Mouse (Mus musculus) adrenal gland, postnatal 10 days (tissue): ENCODE measurements at regions not wholly inside any gene's neighbourhood (a gene's known extent, or its start where the extent isn't known, plus 50 kb on each side); places are given as distances from the start of the nearest gene placed in this dataset.
"Not testable (repeated sequence)": the region's sequence is repeated elsewhere in the genome, so short reads cannot be mapped to it uniquely, and the experiment has no call there.

Experiments used
- DNase-seq: peaks from one replicate; pipeline ENCODE4 v3.0.0; 2021; ENCODE audit warnings: mixed read lengths

DNA sequence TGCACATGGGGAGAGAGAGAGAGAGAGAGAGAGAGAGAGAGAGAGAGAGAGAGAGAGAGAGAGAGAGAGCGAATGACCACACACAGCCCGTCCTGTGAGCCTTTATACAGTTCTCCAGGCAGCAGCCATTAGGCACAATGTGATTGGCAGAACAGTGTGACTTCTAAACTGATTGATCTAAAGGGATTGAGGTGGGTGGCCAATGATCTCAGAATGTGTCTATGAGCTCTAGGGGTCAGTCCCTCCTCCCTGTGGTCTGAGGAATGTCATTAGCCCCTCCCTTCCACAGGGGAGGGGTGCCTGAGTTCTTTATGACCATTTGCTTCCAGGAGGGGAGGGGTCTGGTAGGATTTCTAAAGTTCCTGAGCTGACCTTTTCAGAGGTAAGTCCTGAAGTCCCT lies 62.1 kb downstream of the Duxbl3 start:
- not testable (repeated sequence) for DNase-seq

DNA sequence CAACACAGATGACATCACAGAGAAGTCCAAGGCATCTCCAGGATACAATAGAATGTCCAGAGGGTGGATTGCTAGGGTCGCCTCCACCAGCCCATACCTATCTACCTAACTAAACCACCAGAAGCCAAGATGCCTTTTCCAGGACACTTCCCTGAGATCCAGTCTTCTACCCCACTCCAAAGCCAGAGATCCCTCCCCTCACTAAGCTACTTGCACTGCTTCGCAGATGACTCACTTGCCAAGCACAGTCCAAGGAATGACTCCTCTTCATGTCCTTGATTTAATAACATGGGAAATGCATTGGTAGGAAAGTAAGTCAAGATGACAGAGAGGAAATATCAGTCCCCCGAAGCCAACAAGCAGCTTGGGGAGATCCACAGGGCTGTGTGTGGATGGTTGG lies 63.0 kb downstream of the Duxbl3 start:
- DNase-seq = no peak

DNA sequence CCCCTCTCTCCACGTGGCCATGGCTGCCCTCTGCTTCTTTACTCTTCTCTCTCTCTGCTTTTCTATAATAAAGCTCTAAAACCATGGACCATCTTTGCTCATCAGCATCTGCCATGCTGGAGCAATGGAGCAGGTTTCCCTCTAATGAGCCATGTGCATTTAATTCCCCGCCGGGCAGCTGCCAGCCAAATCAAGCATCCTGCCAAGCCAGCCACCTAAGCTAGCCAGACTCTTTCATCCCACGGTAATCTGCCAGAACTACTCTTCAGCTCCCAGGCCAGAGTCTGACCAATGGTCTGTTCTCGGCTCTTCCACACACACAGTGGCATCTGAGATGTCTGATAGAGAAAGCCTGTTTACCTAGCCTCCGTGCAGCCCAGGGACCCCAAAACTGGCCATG lies 70.8 kb downstream of the Duxbl3 start:
- DNase-seq = no peak

DNA sequence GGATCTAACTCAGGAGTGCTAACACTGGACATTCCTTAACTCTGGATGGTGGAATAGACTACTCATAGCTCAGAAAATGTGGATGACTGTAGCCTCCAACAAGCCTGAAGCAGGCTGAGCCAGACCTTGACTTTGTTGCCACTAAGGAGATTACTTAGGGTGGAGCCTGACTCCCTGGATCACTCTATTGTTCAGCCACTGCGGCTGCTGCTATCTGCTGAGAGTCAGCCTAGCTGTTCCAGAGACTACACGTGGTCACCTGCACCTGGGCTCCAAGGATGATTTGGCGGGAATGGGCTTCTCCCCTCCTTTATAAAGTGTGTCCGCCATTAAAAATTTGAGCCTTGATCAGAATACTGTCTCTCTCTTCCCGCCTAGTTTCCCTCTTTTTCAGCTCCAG lies 83.3 kb downstream of the Duxbl3 start:
- DNase-seq = no peak

DNA sequence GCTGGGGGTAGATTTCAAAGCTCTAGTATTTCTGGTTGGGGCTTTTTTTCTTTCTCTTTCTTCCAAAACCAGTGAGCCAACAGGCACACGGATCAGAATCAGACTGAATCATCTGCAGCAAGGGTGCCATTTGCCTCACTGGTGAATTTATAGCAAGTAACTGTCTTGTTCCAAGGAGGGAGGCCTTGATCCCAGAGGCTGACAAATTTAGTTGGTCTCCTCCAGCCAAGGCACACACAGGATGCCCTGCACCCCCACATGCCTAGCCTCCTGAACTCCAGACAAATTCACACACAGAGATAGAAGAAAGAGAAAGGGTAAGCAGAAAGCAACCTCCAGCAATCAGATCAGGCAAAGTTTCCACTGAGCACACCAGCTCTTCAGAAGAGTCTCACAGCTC lies 87.5 kb downstream of the Duxbl3 start:
- peak; percentile 10 for DNase-seq

DNA sequence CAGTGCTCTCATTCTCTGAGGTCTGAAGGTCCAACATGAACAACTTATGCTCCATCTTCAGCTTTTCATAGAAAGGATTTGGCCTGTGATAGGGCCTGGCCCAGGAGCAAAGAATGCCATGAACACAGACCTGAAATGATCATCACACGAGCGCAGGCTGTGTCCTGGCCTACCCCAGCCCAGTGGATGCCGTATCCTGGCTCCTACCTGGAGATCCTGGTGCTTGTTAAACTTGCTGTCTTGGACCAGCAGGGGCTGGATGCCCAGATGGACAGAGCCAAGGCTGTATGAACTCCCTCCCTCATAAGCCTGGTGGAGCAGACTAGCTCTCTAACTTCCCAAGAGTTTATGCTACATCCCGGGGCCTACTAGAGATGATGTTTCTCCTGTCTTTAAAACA lies 89.5 kb downstream of the Duxbl3 start:
- no peak for DNase-seq

DNA sequence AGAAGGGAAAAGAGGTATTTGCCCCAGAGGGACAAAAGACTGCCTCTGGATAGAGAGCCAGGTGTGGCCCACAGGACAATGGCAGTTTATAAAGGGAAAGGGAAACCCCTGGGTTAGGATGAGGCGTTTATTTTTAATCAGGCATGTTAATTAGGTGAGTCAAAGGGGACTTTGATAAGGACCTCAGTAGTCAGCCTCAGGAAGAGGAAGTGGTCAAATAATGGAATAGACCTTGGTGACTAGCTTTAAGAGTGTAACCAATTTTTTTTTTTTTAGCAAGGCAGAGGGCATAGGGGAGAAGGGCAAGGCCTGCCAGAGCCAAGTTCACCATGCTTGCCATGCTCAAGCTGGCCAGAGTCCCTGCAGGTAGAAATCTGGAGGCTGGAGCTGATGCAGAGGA lies 95.2 kb downstream of the Duxbl3 start:
- no peak for DNase-seq

DNA sequence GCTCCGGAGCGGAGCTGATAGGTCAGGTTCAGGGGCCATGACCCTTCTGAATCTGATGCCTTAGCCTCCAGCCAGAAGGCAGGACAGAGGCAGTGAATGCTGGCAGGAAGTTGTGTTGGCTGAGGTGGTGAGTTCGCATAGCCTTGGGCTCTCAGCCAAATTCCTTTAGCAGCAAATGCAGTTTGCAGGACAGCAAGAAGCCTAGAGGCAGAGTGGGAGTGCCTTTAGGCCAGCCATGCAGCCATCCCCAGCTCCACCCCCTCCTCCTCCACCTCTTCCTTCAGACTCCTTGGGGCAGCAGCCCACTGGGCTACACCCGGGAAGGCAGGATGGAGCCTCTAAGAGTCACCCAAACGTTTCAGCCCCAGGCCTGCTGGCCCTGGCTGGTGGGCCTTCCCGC lies 99.5 kb downstream of the Duxbl3 start:
- DNase-seq = peak; percentile 81

DNA sequence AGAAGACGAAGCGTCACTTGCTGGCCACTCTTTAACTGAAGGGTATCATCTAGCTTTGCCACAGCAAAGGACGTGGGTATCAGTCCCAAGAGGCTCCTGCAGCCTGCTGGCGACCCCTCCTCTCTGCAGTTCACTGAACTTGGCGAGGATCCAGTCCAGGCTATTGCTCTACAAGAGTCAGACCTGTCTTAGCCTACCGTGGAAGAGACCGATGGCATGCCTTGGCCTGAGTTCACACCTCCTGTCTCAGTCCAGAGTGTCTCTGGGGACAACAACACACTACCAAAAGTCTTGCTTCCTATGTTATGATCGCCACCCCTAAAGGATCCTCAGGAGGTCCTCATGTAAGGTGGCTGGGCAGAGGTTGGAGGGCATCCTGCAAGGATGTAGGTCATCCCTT lies 100.2 kb downstream of the Duxbl3 start:
- peak; percentile 22 for DNase-seq

DNA sequence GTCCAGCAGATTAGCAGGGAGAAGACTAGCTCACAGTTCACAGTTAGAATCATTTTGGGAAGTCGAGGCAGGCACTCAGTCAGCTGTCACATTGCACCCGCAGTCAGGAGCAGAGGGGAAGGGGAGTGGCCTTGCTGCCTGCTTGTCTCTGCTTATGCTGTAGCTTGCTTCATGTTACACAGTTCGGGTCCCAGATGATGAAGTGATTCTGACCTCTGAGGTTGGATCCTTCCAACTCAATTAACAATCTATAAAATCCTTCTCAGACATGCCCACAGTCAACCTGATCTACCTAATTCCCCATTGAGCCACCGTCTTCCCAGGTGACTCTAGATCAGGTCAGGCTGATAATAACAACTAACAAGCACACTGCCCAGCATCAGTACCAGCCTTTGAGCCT lies 102.3 kb downstream of the Duxbl3 start:
- no peak for DNase-seq

DNA sequence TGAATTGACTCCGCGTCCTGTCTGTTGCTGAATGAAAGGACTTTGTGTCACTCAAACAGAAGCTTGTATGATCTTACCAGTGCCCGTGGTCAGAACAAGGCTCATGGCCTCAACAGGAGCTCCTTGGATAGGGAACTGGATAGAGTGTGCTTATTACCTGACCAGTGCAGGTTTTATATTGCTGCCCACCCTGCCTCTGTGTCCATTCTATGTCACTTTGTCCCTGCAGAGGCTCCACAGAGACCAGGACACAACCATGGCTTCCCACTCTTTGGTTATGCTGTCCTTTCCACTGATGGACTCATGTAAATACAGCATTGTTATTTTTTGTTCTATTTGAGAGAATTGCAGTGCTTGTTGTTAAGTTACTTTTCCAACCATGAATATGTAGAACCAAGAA lies 103.4 kb downstream of the Duxbl3 start:
- no peak for DNase-seq
